Mouse (Mus musculus): ENCODE measurements around the gene Man1a2. TPM values are rescaled to one million over a fixed set of nuclear protein-coding genes. Genes with fewer than 3 reads are reported as not detected.
A peak's percentile ranks its signal among the peaks of the same experiment; 100 is the strongest.

The Man1a2 gene
- total and polyA plus RNA-seq, 3 experiments = 27.1 to 261 (median 33.2) TPM

DNA sequence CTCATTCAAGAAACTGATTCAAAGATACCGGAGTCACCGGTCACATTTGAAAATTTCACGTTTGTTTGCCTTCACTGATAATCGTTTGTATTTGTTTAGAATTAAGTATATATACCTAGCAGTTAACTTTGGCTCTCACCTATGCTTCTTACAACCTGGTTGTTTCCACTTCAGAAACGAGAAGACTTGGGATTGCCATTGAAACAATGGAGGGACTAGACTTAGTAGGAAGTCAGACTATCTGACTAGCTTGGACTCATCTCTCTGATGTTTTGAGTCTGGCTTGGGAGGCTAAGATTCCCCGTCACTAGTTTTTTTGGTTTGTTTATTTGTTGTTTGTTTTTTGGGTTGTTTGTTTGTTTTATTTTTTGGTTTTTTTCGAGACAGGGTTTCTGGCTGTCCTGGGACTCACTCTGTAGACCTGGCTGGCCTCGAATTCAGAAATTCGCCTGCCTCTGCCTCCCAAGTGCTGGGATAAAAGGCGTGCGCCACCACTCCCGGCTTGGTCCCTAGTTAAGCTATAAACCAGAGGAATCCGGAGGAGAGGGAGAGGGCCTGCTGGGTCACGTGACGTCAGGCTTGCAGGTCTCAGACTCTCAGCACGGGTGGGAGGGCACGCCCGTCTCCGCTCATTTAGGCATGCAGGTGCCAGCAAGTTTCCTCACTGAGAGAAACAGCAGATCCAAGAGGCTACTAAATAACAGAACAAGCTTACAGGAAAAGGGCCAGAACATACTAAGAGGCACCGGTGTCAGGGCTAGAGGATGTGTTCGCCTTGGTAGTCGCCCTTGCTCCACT is 18.7 kb upstream of the Man1a2 start:
- Histone ChIP-seq H3K27ac (ENCODE audit: control insufficient read depth, low read depth, low read length) (peak overlapping the region; percentile 60), H3K4me3 (ENCODE audit: control insufficient read depth in 1 of 2, insufficient read depth in 1 of 2, low read depth in 2 of 2, low read length in 2 of 2) (peak overlapping the region; percentile 41 to 79), H3K4me1 (ENCODE audit: control insufficient read depth in 1 of 2, insufficient read depth in 2 of 2, low read length in 2 of 2) (peaks cover 2 to 12% of the 10 kb centered on the region in 2 experiments; a peak in 2 of 4 replicates), H3K9ac (ENCODE audit: control insufficient read depth, low read depth, low read length, poor library complexity, severe bottlenecking) (peak overlapping the region; percentile 41), H3K36me3 (ENCODE audit: control insufficient read depth in 1 of 2, insufficient read depth in 2 of 2, low read length in 2 of 2) (peaks cover 0 to 9% of the 10 kb centered on the region in 2 experiments; a peak in 2 of 4 replicates), H3K79me2 (ENCODE audit: control insufficient read depth, insufficient read depth, low read length, poor library complexity) (no peaks in the 10 kb centered on the region), H3K27me3 (ENCODE audit: control insufficient read depth in 1 of 2, insufficient read depth in 2 of 2, low read length in 2 of 2) (no peaks in the 10 kb centered on the region), H3K9me3 (replicated peaks; ENCODE audit: insufficient read depth, low read length) (no peaks in the 10 kb centered on the region)
- peak; percentile 47 for DNase-seq (ENCODE audit: low read depth, low spot score)
- TF ChIP-seq TCF12 (IDR thresholded peaks at IDR 0.05; ENCODE audit: low read depth, low read length) = no peak
- no peak for TF ChIP-seq MEF2A (IDR thresholded peaks at IDR 0.05; ENCODE audit: extremely low read depth, insufficient replicate concordance, low read depth, low read length, poor library complexity, severe bottlenecking)
- TF ChIP-seq RCOR1 (IDR thresholded peaks at IDR 0.05; ENCODE audit: low read depth, low read length) = no peak
- no peak for TF ChIP-seq MYC (IDR thresholded peaks at IDR 0.05; ENCODE audit: low read depth, low read length)
- TF ChIP-seq MAX (IDR thresholded peaks at IDR 0.05; ENCODE audit: low read length) = no peak
- TF ChIP-seq MYB (IDR thresholded peaks at IDR 0.05; ENCODE audit: low read depth, low read length) = no peak
- no peak for TF ChIP-seq BHLHE40 (IDR thresholded peaks at IDR 0.05; ENCODE audit: borderline replicate concordance, low read depth, low read length)

DNA sequence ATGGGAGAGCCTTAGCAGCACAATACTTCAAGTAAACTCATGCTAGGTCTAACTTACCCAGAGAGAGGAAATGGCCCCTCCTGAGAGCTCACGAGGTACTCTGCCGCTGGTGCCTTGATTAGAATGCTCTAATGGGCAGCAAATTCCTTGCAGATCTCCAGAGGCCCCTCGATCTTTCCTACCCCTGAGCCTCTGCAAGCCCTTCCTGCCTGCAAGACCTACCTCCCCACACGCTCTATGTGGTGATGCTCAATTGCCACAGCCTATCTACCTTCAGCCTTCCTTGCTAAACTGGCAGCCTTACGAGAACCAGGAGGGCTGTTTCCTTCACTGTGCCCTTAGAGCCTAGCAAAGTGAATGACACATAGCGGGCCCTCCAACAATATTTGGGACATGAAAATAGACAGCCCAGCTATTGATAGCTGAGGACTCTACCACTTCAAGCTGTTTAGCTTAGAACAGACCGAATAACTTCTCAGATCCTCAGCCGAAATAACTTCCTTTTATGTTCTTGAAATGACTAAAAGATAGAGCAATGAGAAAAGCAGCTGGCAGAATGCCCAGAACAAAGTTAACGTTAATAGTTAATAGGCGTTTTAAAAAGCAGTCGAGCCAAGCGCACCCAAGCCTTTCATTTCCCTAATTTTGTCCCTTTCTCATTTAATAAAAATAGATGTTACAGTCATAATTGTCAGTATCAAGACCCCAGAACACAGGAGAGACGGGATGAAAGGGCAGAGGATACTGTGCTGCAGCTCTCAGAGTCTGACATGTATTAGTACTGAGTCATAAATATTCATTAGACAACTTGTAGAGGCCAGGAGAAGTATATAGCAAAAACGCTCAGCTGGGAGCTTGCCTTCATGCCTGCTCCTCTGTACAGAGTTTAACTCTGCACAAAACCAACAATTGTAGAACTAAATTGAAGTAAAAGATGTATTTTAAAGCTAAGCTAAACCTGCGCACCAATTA is 17.9 kb upstream of the Man1a2 start:
- peak overlapping the region; percentile 56 to 79 for H3K4me3 ChIP-seq (ENCODE audit: control insufficient read depth in 1 of 2, insufficient read depth in 1 of 2, low read depth in 2 of 2, low read length in 2 of 2)
- H3K27ac ChIP-seq (ENCODE audit: control insufficient read depth, low read depth, low read length) = peak overlapping the region; percentile 89
- no peaks in the 10 kb centered on the region for H3K27me3 ChIP-seq (ENCODE audit: control insufficient read depth in 1 of 2, insufficient read depth in 2 of 2, low read length in 2 of 2)
- H3K9me3 ChIP-seq (replicated peaks; ENCODE audit: insufficient read depth, low read length) = no peaks in the 10 kb centered on the region
- H3K36me3 ChIP-seq (ENCODE audit: control insufficient read depth in 1 of 2, insufficient read depth in 2 of 2, low read length in 2 of 2) = peaks cover 0 to 9% of the 10 kb centered on the region in 2 experiments; a peak in 2 of 4 replicates
- peaks cover 2 to 12% of the 10 kb centered on the region in 2 experiments; a peak in 2 of 4 replicates for H3K4me1 ChIP-seq (ENCODE audit: control insufficient read depth in 1 of 2, insufficient read depth in 2 of 2, low read length in 2 of 2)
- peak; percentile 95 for DNase-seq (ENCODE audit: low read depth, low spot score)
- H3K9ac ChIP-seq (ENCODE audit: control insufficient read depth, low read depth, low read length, poor library complexity, severe bottlenecking) = peak overlapping the region; percentile 63
- no peaks in the 10 kb centered on the region for H3K79me2 ChIP-seq (ENCODE audit: control insufficient read depth, insufficient read depth, low read length, poor library complexity)
- TF ChIP-seq TCF12 (IDR thresholded peaks at IDR 0.05; ENCODE audit: low read depth, low read length) (0 out of 2 replicates have a peak, but pooled peaks have one; percentile 23), ZNF384 (IDR thresholded peaks at IDR 0.05; ENCODE audit: low read depth, low read length) (no peak), CHD2 (IDR thresholded peaks at IDR 0.05; ENCODE audit: low read length) (no peak), KAT2A (conservative IDR thresholded peaks at IDR 0.05; ENCODE audit: low read depth, low read length) (no peak), RCOR1 (IDR thresholded peaks at IDR 0.05; ENCODE audit: low read depth, low read length) (no peak), POLR2A (IDR thresholded peaks at IDR 0.05; ENCODE audit: control insufficient read depth in 1 of 2, insufficient read depth in 1 of 2, low read depth in 1 of 2, low read length in 2 of 2, poor library complexity in 1 of 2) (no peak), ZMIZ1 (IDR thresholded peaks at IDR 0.05; ENCODE audit: low read depth, low read length) (0 out of 2 replicates have a peak, but pooled peaks have one; percentile 36), SIN3A (IDR thresholded peaks at IDR 0.05; ENCODE audit: low read length) (peak; percentile 47), MAZ (IDR thresholded peaks at IDR 0.05; ENCODE audit: low read depth, low read length) (0 out of 2 replicates have a peak, but pooled peaks have one; percentile 45), USF2 (IDR thresholded peaks at IDR 0.05; ENCODE audit: borderline replicate concordance in 1 of 2, insufficient read depth in 1 of 2, low read depth in 1 of 2, low read length in 2 of 2) (no peak), ELF1 (IDR thresholded peaks at IDR 0.05; ENCODE audit: low read depth, low read length) (no peak), GABPA (IDR thresholded peaks at IDR 0.05; ENCODE audit: low read depth, low read length) (no peak), MAFK (IDR thresholded peaks at IDR 0.05; ENCODE audit: borderline replicate concordance, low read depth, low read length) (no peak), POLR2AphosphoS2 (IDR thresholded peaks at IDR 0.05; ENCODE audit: low read length) (no peak), MYB (IDR thresholded peaks at IDR 0.05; ENCODE audit: low read depth, low read length) (no peak), E2F4 (IDR thresholded peaks at IDR 0.05; ENCODE audit: borderline replicate concordance, low read depth, low read length) (no peak), GATA1 (IDR thresholded peaks at IDR 0.05; ENCODE audit: low read depth, low read length) (0 out of 2 replicates have a peak, but pooled peaks have one; percentile 9), CTCF (IDR thresholded peaks at IDR 0.05 in 2 of 3, conservative IDR thresholded peaks at IDR 0.05 in 1 of 3; ENCODE audit: control insufficient read depth in 1 of 3, insufficient read depth in 1 of 3, low read depth in 2 of 3, low read length in 3 of 3, poor library complexity in 1 of 3, severe bottlenecking in 1 of 3) (no peak), NRF1 (IDR thresholded peaks at IDR 0.05; ENCODE audit: insufficient read depth, low read depth, low read length, poor library complexity, severe bottlenecking) (no peak), TBP (IDR thresholded peaks at IDR 0.05; ENCODE audit: low read depth, low read length) (peak; percentile 56; the same call in 1 of the 2 replicates), NELFE (IDR thresholded peaks at IDR 0.05; ENCODE audit: low read depth, low read length) (peak; percentile 17; the same call in 1 of the 2 replicates), SMC3 (IDR thresholded peaks at IDR 0.05; ENCODE audit: low read depth, low read length) (no peak)
